Mouse (Mus musculus) thymus, adult 2 months (tissue): ENCODE results near the gene Grasp.

Experiments
- CTCF ChIP-seq: fragments of 200-500 bp; IDR thresholded peaks from 2 replicates; pipeline ENCODE4 v1.5.1; 2012; ENCODE audit warnings: mild to moderate bottlenecking, control low read depth, low read length, moderate library complexity, borderline replicate concordance; ENCODE audit not compliant: control insufficient read depth, poor library complexity, insufficient read depth; ENCODE audit errors: extremely low read depth
- POLR2A ChIP-seq: fragments of 200-500 bp; IDR thresholded peaks from 2 replicates; pipeline ENCODE4 v1.6.1; 2012; ENCODE audit warnings: mild to moderate bottlenecking, low read length, control low read depth, moderate library complexity; ENCODE audit not compliant: control insufficient read depth, poor library complexity, insufficient read depth; ENCODE audit errors: extremely low read depth

DNA sequence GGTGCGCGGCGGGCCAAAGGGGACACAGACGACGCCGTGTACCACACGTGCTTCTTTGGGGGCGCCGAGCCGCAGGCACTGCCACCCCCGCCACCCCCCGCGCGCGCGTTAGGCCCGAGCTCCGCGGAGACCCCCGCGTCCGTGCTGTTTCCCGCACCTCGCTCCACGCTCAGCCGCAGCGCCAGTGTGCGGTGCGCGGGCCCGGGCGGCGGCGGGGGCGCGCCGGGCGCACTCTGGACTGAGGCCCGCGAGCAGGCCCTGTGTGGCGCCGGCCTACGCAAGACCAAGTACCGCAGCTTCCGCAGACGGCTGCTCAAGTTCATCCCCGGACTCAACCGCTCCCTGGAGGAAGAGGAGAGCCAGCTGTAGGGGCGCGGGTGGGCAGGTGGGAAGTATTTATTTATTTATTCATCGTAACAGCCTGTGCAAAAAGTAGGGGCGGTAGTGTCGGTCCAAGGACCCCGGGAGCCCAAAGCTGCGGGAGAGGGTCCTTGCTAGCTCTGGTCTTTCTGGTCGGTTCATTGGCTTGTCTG is 7.7 kb downstream of the Grasp start:
- TF ChIP-seq POLR2A = no peak
- no peak for TF ChIP-seq CTCF
